Mouse (Mus musculus): ENCODE measurements around the gene Dok4. TPM values are rescaled to one million over a fixed set of nuclear protein-coding genes. Genes with fewer than 3 reads are reported as not detected.
A peak's percentile ranks its signal among the peaks of the same experiment; 100 is the strongest.

Dok4 gene
- polyA plus RNA-seq, 1 experiment from 2014 or later: 19.3 TPM

DNA sequence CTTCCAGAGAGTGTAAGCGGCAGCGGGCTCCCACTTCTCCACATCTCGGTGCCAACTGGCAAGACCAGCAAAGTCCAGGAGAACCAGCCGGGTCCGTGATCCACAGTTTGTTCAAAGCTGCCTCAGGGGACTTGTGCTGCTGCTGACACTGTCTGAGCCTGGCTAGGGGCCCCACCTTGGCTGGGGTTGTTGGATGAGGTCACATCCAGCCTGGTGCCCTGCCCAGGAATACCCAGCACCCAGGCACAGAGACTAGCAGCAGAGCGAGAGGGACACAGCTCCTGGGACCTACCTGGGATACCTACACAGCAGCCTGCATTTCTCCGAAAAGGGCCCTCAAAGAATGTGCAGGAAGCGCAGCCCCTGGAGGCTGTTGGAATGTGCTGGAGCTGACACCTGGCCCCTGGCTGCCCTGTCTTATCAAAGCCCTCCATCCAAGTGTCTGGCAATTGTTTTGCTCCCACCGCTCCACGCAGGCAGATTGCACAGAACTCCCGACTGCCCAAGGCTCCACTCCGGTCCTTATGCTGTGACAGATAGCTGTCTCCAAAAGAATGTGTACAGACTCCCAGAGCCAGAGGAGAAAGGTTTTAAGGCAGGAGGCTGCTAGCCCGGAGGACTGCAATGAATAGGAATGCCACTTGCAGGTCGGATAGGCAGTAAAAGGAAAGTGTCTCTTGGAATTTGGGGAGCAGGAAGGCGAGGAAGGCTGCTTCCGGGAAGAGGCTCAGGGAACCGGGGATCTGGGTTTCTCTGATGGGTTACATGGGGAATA is 847 bp downstream of the Dok4 start:
- H3K4me3 ChIP-seq (ENCODE audit: low read depth, low read length): peak overlapping the region; percentile 66
- WGBS: 14% methylated on average over 17 of the region's 17 CpGs
- ATAC-seq (ENCODE audit: low FRiP score, low TSS enrichment) (no peak; the same call in 1 of the 2 replicates), DNase-seq (ENCODE audit: low spot score) (peak; percentile 66)
- H3K27ac ChIP-seq (replicated peaks): peak overlapping the region; percentile 86
- peaks cover 13% of the 10 kb centered on the region for H3K4me1 ChIP-seq (replicated peaks; ENCODE audit: control insufficient read depth, insufficient read depth)
- no peaks in the 10 kb centered on the region for H3K36me3 ChIP-seq (ENCODE audit: control insufficient read depth, insufficient read depth, low read length)
- no peaks in the 10 kb centered on the region for H3K9me3 ChIP-seq (ENCODE audit: control insufficient read depth, low read length)
- TF ChIP-seq EP300 (optimal IDR thresholded peaks at IDR 0.05) (no peak), CTCF (IDR thresholded peaks at IDR 0.05; ENCODE audit: low read depth) (no peak)
- H3K4me2 ChIP-seq (replicated peaks; ENCODE audit: low read depth): peak overlapping the region; percentile 91
- peak overlapping the region; percentile 71 for H3K9ac ChIP-seq (ENCODE audit: low read length)
- no peaks in the 10 kb centered on the region for H3K27me3 ChIP-seq (ENCODE audit: control insufficient read depth, insufficient read depth, low read length)

DNA sequence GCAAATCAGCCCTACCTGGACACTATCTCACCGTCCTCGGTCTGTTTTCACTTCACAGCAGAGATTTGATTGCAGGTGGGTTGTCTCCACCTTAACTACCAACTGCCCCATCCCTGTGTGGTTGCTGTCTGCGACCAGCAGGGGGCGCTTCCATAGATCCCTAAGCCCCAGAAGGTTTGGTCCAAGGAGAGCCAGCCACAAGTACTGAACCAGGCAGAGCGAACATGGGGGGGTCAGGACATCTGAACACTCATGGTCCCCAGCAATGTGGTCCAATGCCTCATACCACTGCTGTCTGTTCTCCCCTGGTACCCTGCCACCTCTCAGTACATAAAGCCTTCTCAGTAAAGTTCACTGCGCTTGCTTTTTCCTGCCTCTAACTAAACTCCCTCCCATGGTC is 1.8 kb downstream of the Dok4 start:
- Histone ChIP-seq H3K36me3 (ENCODE audit: control insufficient read depth, insufficient read depth, low read length) (no peaks in the 10 kb centered on the region), H3K9me3 (ENCODE audit: control insufficient read depth, low read length) (no peaks in the 10 kb centered on the region), H3K4me1 (replicated peaks; ENCODE audit: control insufficient read depth, insufficient read depth) (peaks cover 15% of the 10 kb centered on the region), H3K27ac (replicated peaks) (no peak overlapping the region), H3K4me2 (replicated peaks; ENCODE audit: low read depth) (peak overlapping the region; percentile 91; the same call in 1 of the 2 replicates), H3K9ac (ENCODE audit: low read length) (no peak overlapping the region), H3K27me3 (ENCODE audit: control insufficient read depth, insufficient read depth, low read length) (no peaks in the 10 kb centered on the region), H3K4me3 (ENCODE audit: low read depth, low read length) (peak overlapping the region; percentile 66)
- 12% methylated on average over 6 of the region's 6 CpGs for WGBS
- peak; percentile 80 for DNase-seq (ENCODE audit: low spot score)
- ATAC-seq (ENCODE audit: low FRiP score, low TSS enrichment): no peak
- peak; percentile 94 for TF ChIP-seq CTCF (IDR thresholded peaks at IDR 0.05; ENCODE audit: low read depth)
- TF ChIP-seq EP300 (optimal IDR thresholded peaks at IDR 0.05): no peak

DNA sequence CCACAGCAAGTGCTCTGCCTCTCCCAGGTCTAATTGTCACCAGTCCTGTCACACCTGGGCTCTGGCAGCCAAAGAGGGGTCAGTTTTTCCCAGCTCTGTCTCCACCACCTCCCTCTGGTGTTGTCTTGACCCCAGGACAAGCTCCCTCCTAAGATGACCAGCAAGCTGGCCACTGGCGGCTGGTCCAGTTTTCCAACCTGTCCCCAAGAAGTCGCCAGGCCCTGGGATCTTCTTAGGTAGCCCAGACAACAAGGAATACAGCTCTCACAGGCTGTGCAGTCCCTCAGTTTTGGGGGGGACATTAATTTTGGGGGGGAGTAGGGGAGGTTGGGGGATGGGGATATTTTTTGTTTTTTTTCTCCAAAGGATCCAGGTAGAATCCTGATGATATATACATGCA is 3.6 kb downstream of the Dok4 start:
- H3K9ac ChIP-seq (ENCODE audit: low read length): 0 out of 2 replicates have a peak overlapping the region, but pooled peaks have one; percentile 45
- no peaks in the 10 kb centered on the region for H3K27me3 ChIP-seq (ENCODE audit: control insufficient read depth, insufficient read depth, low read length)

DNA sequence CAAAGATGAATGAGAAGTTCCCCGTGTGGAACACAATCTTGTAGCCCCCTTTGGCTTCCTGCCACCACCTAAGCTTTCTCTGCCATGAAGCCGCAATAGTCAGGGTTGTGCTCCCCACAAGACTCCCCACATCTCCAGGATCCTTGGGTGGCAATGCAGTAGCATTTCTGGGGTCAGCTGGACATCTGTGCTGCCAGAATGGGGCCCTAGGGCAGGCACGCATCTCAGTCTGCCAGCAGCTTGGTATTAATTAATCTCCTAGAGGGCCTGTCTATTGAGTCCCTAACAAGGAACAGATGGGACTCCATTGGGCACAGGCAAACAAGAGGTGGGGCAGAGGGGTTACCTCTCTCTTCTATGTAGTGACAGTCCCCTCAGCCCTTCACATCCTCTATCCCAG is 4.0 kb downstream of the Dok4 start:
- peaks cover 15% of the 10 kb centered on the region for H3K4me1 ChIP-seq (replicated peaks; ENCODE audit: control insufficient read depth, insufficient read depth)
- ATAC-seq (ENCODE audit: low FRiP score, low TSS enrichment): no peak

More for the DNA sequence above, 3.6 kb downstream of the Dok4 start:
- DNase-seq (ENCODE audit: low spot score) (no peak), ATAC-seq (ENCODE audit: low FRiP score, low TSS enrichment) (no peak)
- no peaks in the 10 kb centered on the region for H3K36me3 ChIP-seq (ENCODE audit: control insufficient read depth, insufficient read depth, low read length)
- TF ChIP-seq EP300 (optimal IDR thresholded peaks at IDR 0.05) (no peak), CTCF (IDR thresholded peaks at IDR 0.05; ENCODE audit: low read depth) (no peak)
- H3K27ac ChIP-seq (replicated peaks): peak overlapping the region; percentile 74
- H3K4me2 ChIP-seq (replicated peaks; ENCODE audit: low read depth): peak overlapping the region; percentile 85; the same call in 1 of the 2 replicates
- H3K4me3 ChIP-seq (ENCODE audit: low read depth, low read length): no peak overlapping the region
- H3K4me1 ChIP-seq (replicated peaks; ENCODE audit: control insufficient read depth, insufficient read depth): peaks cover 15% of the 10 kb centered on the region
- WGBS: 84% methylated on average over 2 of the region's 2 CpGs
- H3K9me3 ChIP-seq (ENCODE audit: control insufficient read depth, low read length): no peaks in the 10 kb centered on the region

DNA sequence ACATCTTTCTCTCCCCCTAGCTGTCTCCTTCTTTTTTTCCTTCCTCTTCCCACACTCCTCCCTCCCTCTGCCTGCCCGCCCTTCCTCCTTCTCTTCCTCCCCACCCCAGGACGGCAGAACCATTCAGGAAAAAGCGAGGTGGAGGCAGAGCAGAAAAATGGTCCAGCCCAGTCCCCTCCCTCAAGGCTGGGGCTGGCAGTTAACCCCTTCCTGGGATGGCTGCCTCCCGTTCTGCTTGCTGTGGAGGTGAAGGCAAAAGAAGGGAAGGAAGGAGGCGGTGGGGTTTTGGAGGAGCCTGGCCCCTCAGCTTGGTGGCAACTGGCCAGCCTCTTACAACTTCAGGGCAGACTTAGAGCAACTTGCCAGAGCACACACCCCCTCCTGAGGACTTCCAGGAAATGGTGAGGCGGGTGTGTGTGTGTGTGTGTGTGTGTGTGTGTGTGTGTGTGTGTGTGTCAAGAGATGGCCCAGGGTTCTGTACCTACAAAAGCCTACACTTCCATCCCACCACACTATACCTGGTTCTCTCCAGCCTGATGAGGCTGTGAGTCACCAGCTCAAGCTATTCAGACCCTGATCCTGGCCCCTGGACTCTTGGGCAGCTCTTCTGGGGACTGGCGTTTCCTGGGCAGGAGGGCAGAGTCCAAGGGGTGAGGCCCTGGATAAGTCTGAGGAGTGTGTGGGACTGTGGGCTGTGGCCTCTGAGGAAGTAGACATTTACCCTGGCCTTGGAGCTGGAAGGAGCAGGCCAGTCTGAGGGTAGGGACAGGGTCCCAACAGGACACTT is 4.8 kb downstream of the Dok4 start:
- 1% methylated on average over 6 of the region's 7 CpGs for WGBS
- H3K9me3 ChIP-seq (ENCODE audit: control insufficient read depth, low read length): no peaks in the 10 kb centered on the region
- peak overlapping the region; percentile 74 for H3K27ac ChIP-seq (replicated peaks)
- DNase-seq (ENCODE audit: low spot score): peak; percentile 88
- H3K4me1 ChIP-seq (replicated peaks; ENCODE audit: control insufficient read depth, insufficient read depth): peaks cover 15% of the 10 kb centered on the region
- peak; percentile 89 for ATAC-seq (ENCODE audit: low FRiP score, low TSS enrichment)
- H3K4me3 ChIP-seq (ENCODE audit: low read depth, low read length): peak overlapping the region; percentile 43
- H3K36me3 ChIP-seq (ENCODE audit: control insufficient read depth, insufficient read depth, low read length): peaks cover 2% of the 10 kb centered on the region; the same call in 1 of the 2 replicates
- peak overlapping the region; percentile 85 for H3K4me2 ChIP-seq (replicated peaks; ENCODE audit: low read depth)
- TF ChIP-seq CTCF (IDR thresholded peaks at IDR 0.05; ENCODE audit: low read depth): no peak; the same call in 1 of the 2 replicates
- no peaks in the 10 kb centered on the region for H3K27me3 ChIP-seq (ENCODE audit: control insufficient read depth, insufficient read depth, low read length)
- H3K9ac ChIP-seq (ENCODE audit: low read length): peak overlapping the region; percentile 61

More for the DNA sequence above, 4.0 kb downstream of the Dok4 start:
- WGBS: 47% methylated on average over 3 of the region's 3 CpGs
- peak overlapping the region; percentile 2; the same call in 1 of the 2 replicates for H3K4me3 ChIP-seq (ENCODE audit: low read depth, low read length)
- TF ChIP-seq EP300 (optimal IDR thresholded peaks at IDR 0.05): no peak
- no peak for TF ChIP-seq CTCF (IDR thresholded peaks at IDR 0.05; ENCODE audit: low read depth)
- no peaks in the 10 kb centered on the region for H3K27me3 ChIP-seq (ENCODE audit: control insufficient read depth, insufficient read depth, low read length)
- peak overlapping the region; percentile 74 for H3K27ac ChIP-seq (replicated peaks)
- H3K36me3 ChIP-seq (ENCODE audit: control insufficient read depth, insufficient read depth, low read length): no peaks in the 10 kb centered on the region
- H3K9me3 ChIP-seq (ENCODE audit: control insufficient read depth, low read length): no peaks in the 10 kb centered on the region
- no peak for DNase-seq (ENCODE audit: low spot score)
- peak overlapping the region; percentile 85; the same call in 1 of the 2 replicates for H3K4me2 ChIP-seq (replicated peaks; ENCODE audit: low read depth)
- peak overlapping the region; percentile 45; the same call in 1 of the 2 replicates for H3K9ac ChIP-seq (ENCODE audit: low read length)

Measured in stomach, postnatal 0 days (tissue).